Mouse (Mus musculus): ENCODE results near the gene Pabpc4l.
"Not testable (repeated sequence)": the region's sequence is repeated elsewhere in the genome, so short reads cannot be mapped to it uniquely, and the experiment has no call there.

Gene Pabpc4l

GRCm38 (mm10) chr3:46447481-46448265 is at the start of gene Pabpc4l:
Gene Pabpc4l (minus strand): TSS chr3:46448219.
- no peak for DNase-seq

DNA sequence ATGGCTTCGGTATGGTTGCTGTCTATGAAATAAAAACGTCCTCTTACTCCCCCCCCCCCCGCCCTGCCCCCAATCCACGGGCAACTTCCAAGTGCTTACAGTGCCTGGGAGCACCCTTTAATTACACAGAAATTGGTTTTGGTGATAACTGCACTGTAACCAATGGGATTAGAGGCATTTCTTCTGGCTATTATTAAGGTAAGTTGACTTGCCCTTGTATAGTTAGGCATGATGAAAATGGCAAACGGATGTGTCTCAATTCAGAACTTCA is 42.9 kb upstream of the Pabpc4l start:
- DNase-seq, result no peak

- DNase-seq, result no peak
Observed at GRCm38 (mm10) chr3:46490132-46490988, 42.3 kb upstream of the Pabpc4l start.

DNA sequence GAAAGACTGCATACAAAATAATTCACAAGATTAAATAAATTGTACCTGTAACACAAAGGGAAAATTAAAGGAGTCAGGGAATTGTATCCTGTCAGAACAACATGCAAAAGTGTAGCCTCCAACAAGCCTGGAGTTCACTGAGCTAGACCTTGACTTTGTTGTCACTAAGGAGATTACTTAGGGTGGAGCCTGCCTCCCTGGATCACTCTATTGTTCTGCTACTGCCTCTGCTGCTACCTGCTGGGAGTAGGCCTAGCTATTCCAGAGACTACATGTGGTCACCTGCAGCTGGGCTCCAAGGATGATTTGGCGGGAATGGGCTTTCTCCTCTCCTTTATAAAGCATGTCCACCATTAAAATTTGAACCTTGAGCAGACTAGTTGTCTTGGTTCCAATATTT is 38.1 kb upstream of the Pabpc4l start:
- not testable (repeated sequence) for DNase-seq

DNA sequence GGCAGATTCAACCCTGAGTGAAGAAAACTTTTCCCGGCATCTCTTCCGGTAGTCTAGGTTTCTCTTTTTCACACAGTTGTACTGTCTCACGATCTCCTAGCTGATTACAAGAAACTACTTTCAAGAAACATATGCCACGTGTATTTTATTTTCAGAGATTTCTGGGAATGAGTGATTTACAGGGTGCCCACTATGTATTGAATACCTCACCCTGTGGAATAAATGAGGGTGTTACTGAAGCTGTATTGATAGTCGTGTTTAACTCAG is 180 bp upstream of the Pabpc4l start:
- DNase-seq, result no peak

DNA sequence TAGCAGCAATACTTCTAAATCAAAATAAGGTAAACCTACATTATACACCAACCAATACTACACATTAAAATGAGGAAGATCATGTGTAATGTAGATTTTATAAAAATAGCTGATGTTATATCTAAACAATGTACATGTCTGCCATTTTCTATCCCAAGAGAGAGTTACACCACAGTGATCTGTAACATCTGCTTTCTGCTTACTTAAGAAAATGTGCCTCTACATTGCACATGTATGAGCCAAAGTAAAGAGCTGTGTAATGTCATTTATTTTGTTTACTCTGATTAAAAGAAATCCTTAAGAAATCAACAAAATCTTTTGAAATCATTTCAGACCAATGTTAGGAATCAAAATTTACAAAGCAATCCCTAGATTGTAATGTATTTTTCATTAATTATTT is 16.6 kb downstream of the Pabpc4l start:
- DNase-seq, result no peak
